ENCODE assay signal across 10 mouse cellular contexts in the genomic region with DNA sequence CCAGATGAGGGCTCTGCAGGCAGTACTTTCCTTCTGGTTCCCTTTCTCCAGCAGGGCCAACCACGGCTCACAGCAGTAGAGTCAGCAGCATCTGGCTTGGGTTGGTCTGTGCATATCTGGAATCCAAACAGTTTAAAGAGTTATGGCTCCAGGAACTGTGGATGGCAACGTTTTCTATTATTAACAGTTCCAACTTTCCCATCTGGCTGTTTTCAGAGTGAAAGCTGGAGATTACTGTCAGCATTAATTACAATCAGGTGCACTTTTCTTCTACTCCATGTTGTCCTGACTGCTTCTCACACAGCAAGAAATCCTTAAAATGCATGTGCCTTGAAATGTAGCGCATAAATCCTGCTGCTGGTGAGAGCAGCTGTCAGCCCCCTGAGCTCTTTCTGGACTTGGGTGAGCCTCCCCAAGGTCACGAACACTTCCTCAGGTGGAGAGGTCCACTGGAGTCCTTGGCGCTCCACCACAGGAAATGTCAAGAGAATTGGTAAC.
DNase-seq lines count a peak whose midpoint lies in the region; ATAC-seq and TF ChIP-seq lines count a peak whose summit lies in the region.
"Had no signal": no experiment of that assay in that cellular context is flagged by ENCODE, and none has a peak within 500 bp of the region (broad histone marks: within the 10 kb centered on the region; RNA-seq: fewer than 3 reads in every experiment).

No protein-coding gene starts in this region.

- no peaks in the 10 kb centered on the region for H3K36me3 ChIP-seq in stomach, postnatal 0 days (ENCODE audit: control insufficient read depth, insufficient read depth, low read length)
- H3K36me3 ChIP-seq in hindbrain, embryonic 10.5 days = no peaks in the 10 kb centered on the region
- H3K36me3 ChIP-seq: neural tube, embryonic 12.5 days had no signal

- H3K9me3 ChIP-seq in stomach, postnatal 0 days (ENCODE audit: control insufficient read depth, low read length) = no peaks in the 10 kb centered on the region
- H3K9me3 ChIP-seq in hindbrain, embryonic 10.5 days = no peaks in the 10 kb centered on the region
- H3K9me3 ChIP-seq: neural tube, embryonic 12.5 days had no signal

- 40% methylated on average over 5 of the region's 5 CpGs for WGBS in stomach, postnatal 0 days
- WGBS in hindbrain, embryonic 10.5 days = 65% methylated on average over 5 of the region's 5 CpGs

- peak; percentile 51 for TF ChIP-seq CTCF in stomach, postnatal 0 days (IDR thresholded peaks at IDR 0.05; ENCODE audit: low read depth)

- H3K27ac ChIP-seq in stomach, postnatal 0 days (replicated peaks) = no peak overlapping the region
- no peak overlapping the region for H3K27ac ChIP-seq in hindbrain, embryonic 10.5 days
- H3K27ac ChIP-seq: neural tube, embryonic 12.5 days had no signal

- ATAC-seq in stomach, postnatal 0 days (ENCODE audit: low FRiP score, low TSS enrichment) = peak; percentile 63; the same call in 1 of the 2 replicates

- no peak overlapping the region for H3K4me3 ChIP-seq in stomach, postnatal 0 days (ENCODE audit: low read depth, low read length)
- no peak overlapping the region for H3K4me3 ChIP-seq in hindbrain, embryonic 10.5 days
- H3K4me3 ChIP-seq: neural tube, embryonic 12.5 days had no signal

- intact Hi-C loops in gastrocnemius, postnatal 36 days (cut with DNase I) = no loop called here

- H3K4me1 ChIP-seq in stomach, postnatal 0 days (replicated peaks; ENCODE audit: control insufficient read depth, insufficient read depth) = no peaks in the 10 kb centered on the region
- no peaks in the 10 kb centered on the region for H3K4me1 ChIP-seq in hindbrain, embryonic 10.5 days (replicated peaks)
- H3K4me1 ChIP-seq: neural tube, embryonic 12.5 days had no signal

- H3K4me2 ChIP-seq in stomach, postnatal 0 days (replicated peaks; ENCODE audit: low read depth) = no peak overlapping the region
- H3K4me2 ChIP-seq: heart, embryonic 11.5 days; neural tube, embryonic 12.5 days had no signal

- H3K9ac ChIP-seq in stomach, postnatal 0 days (ENCODE audit: low read length) = no peak overlapping the region
- H3K9ac ChIP-seq: neural tube, embryonic 12.5 days had no signal

- H3K27me3 ChIP-seq in stomach, postnatal 0 days (ENCODE audit: control insufficient read depth, insufficient read depth, low read length) = no peaks in the 10 kb centered on the region
- no peaks in the 10 kb centered on the region for H3K27me3 ChIP-seq in hindbrain, embryonic 10.5 days (ENCODE audit: insufficient read depth, poor library complexity, severe bottlenecking)
- H3K27me3 ChIP-seq: neural tube, embryonic 12.5 days had no signal

- TF ChIP-seq EP300 in stomach, postnatal 0 days (optimal IDR thresholded peaks at IDR 0.05) = no peak

- DNase-seq in gastrocnemius, adult 18-20 months (ENCODE audit: low spot score) = peak; percentile 9
- DNase-seq in gastrocnemius, postnatal 36 days = no peak
- peak; percentile 6 for DNase-seq in ovary, postnatal 14 days (ENCODE audit: low spot score)
- DNase-seq in ovary, postnatal 10 days (ENCODE audit: low spot score) = no peak
- DNase-seq in kidney, postnatal 10 days = peak; percentile 21
- DNase-seq in stomach, postnatal 0 days (ENCODE audit: low spot score) = no peak
- no peak for DNase-seq in hindbrain, embryonic 10.5 days (ENCODE audit: low spot score)
- DNase-seq in spleen, postnatal 14 days (ENCODE audit: low spot score in 2 of 2) = no peak

Comparison
In these comparisons a context has a peak if more than half of its experiments do, and no peak if none do; other contexts are left out.
1. DNase-seq: peak in gastrocnemius, adult 18-20 months (single experiment), ovary, postnatal 14 days (single experiment) and kidney, postnatal 10 days (single experiment); none in gastrocnemius, postnatal 36 days (0 of 2), ovary, postnatal 10 days (single experiment), stomach, postnatal 0 days (single experiment), hindbrain, embryonic 10.5 days (single experiment) and spleen, postnatal 14 days (0 of 2).